Mouse (Mus musculus): Measurements from ENCODE around the gene Gm21693.
"Not testable (repeated sequence)": the region's sequence is repeated elsewhere in the genome, so short reads cannot be mapped to it uniquely, and the experiment has no call there.

Gene Gm21693

GRCm38 (mm10) chrY:3345229-3345628, at the start of gene Gm21693:
Gm21693 (minus strand) TSS chrY:3345329.
- not testable (repeated sequence) for DNase-seq (ENCODE audit: low read depth, low spot score)

GRCm38 (mm10) chrY:3340661-3341060, 4.5 kb downstream of the Gm21693 start:
- DNase-seq (ENCODE audit: low read depth, low spot score), result not testable (repeated sequence)

- DNase-seq (ENCODE audit: low read depth, low spot score), result not testable (repeated sequence)
These were observed 38.8 kb downstream of the Gm21693 start, which contains the start of gene Gm21677 for GRCm38 (mm10) chrY:3306349-3306748. Gm21677 (minus strand) TSS chrY:3306449.

Data from 3T3-L1 (cell line).